Mouse (Mus musculus): ENCODE data around the gene Ikzf3. TPM values are rescaled to one million over a fixed set of nuclear protein-coding genes. Genes with fewer than 3 reads are reported as not detected.

The Ikzf3 gene
- polyA plus RNA-seq, 2 experiments = 0.23 to 0.45 TPM

GRCm38 (mm10) chr11:98512881-98513280 is 33.0 kb downstream of the Ikzf3 start:
- no peak for DNase-seq (ENCODE audit: low spot score)
- Histone ChIP-seq H3K9ac (ENCODE audit: low read depth, low read length, severe bottlenecking) (no peak overlapping the region), H3K27me3 (ENCODE audit: control insufficient read depth, insufficient read depth, low read length) (no peaks in the 10 kb centered on the region), H3K9me3 (ENCODE audit: control insufficient read depth, low read length) (no peaks in the 10 kb centered on the region), H3K36me3 (ENCODE audit: control insufficient read depth, insufficient read depth, low read length) (no peaks in the 10 kb centered on the region), H3K27ac (replicated peaks; ENCODE audit: low read depth, low read length) (no peak overlapping the region), H3K4me3 (replicated peaks; ENCODE audit: low read length) (no peak overlapping the region), H3K4me2 (replicated peaks; ENCODE audit: low read depth, low read length, severe bottlenecking) (no peak overlapping the region), H3K4me1 (ENCODE audit: control insufficient read depth, insufficient read depth, low read length) (no peaks in the 10 kb centered on the region)
- TF ChIP-seq POLR2A (IDR thresholded peaks at IDR 0.05; ENCODE audit: borderline replicate concordance, extremely low read depth, insufficient read depth, insufficient read length) = no peak
- WGBS = 91% methylated on average over 13 of the region's 13 CpGs
- ATAC-seq (ENCODE audit: low FRiP score, low read depth) = no peak

- 87% methylated on average over 8 of the region's 8 CpGs for WGBS
- Histone ChIP-seq H3K27ac (replicated peaks; ENCODE audit: low read depth, low read length) (no peak overlapping the region), H3K9ac (ENCODE audit: low read depth, low read length, severe bottlenecking) (no peak overlapping the region)
These were observed 35.7 kb downstream of the Ikzf3 start for GRCm38 (mm10) chr11:98510125-98510524.

GRCm38 (mm10) chr11:98509434-98509833 is 36.4 kb downstream of the Ikzf3 start:
- Histone ChIP-seq H3K4me1 (ENCODE audit: control insufficient read depth, insufficient read depth, low read length) (no peaks in the 10 kb centered on the region), H3K4me3 (replicated peaks; ENCODE audit: low read length) (no peak overlapping the region), H3K9me3 (ENCODE audit: control insufficient read depth, low read length) (no peaks in the 10 kb centered on the region), H3K4me2 (replicated peaks; ENCODE audit: low read depth, low read length, severe bottlenecking) (no peak overlapping the region), H3K27me3 (ENCODE audit: control insufficient read depth, insufficient read depth, low read length) (no peaks in the 10 kb centered on the region), H3K9ac (ENCODE audit: low read depth, low read length, severe bottlenecking) (no peak overlapping the region), H3K27ac (replicated peaks; ENCODE audit: low read depth, low read length) (no peak overlapping the region), H3K36me3 (ENCODE audit: control insufficient read depth, insufficient read depth, low read length) (no peaks in the 10 kb centered on the region)
- TF ChIP-seq POLR2A (IDR thresholded peaks at IDR 0.05; ENCODE audit: borderline replicate concordance, extremely low read depth, insufficient read depth, insufficient read length) = no peak
- peak; percentile 9 for DNase-seq (ENCODE audit: low spot score)
- WGBS = 75% methylated on average over 7 of the region's 7 CpGs
- no peak for ATAC-seq (ENCODE audit: low FRiP score, low read depth)

More at GRCm38 (mm10) chr11:98510125-98510524, 35.7 kb downstream of the Ikzf3 start:
- no peaks in the 10 kb centered on the region for H3K36me3 ChIP-seq (ENCODE audit: control insufficient read depth, insufficient read depth, low read length)
- no peaks in the 10 kb centered on the region for H3K4me1 ChIP-seq (ENCODE audit: control insufficient read depth, insufficient read depth, low read length)
- no peak for TF ChIP-seq POLR2A (IDR thresholded peaks at IDR 0.05; ENCODE audit: borderline replicate concordance, extremely low read depth, insufficient read depth, insufficient read length)
- H3K4me3 ChIP-seq (replicated peaks; ENCODE audit: low read length) = no peak overlapping the region
- H3K4me2 ChIP-seq (replicated peaks; ENCODE audit: low read depth, low read length, severe bottlenecking) = no peak overlapping the region
- H3K9me3 ChIP-seq (ENCODE audit: control insufficient read depth, low read length) = no peaks in the 10 kb centered on the region
- DNase-seq (ENCODE audit: low spot score) = no peak
- ATAC-seq (ENCODE audit: low FRiP score, low read depth) = no peak
- H3K27me3 ChIP-seq (ENCODE audit: control insufficient read depth, insufficient read depth, low read length) = no peaks in the 10 kb centered on the region

- H3K27me3 ChIP-seq (ENCODE audit: control insufficient read depth, insufficient read depth, low read length) = no peaks in the 10 kb centered on the region
- no peak for TF ChIP-seq POLR2A (IDR thresholded peaks at IDR 0.05; ENCODE audit: borderline replicate concordance, extremely low read depth, insufficient read depth, insufficient read length)
- WGBS = 46% methylated on average over 3 of the region's 3 CpGs
These were observed 40.9 kb downstream of the Ikzf3 start for GRCm38 (mm10) chr11:98504926-98505325.

GRCm38 (mm10) chr11:98497388-98498288 is 48.2 kb downstream of the Ikzf3 start:
- Histone ChIP-seq H3K27me3 (ENCODE audit: control insufficient read depth, insufficient read depth, low read length) (no peaks in the 10 kb centered on the region), H3K4me1 (ENCODE audit: control insufficient read depth, insufficient read depth, low read length) (peaks cover 12% of the 10 kb centered on the region; the same call in 1 of the 2 replicates), H3K4me3 (replicated peaks; ENCODE audit: low read length) (no peak overlapping the region), H3K9ac (ENCODE audit: low read depth, low read length, severe bottlenecking) (0 out of 2 replicates have a peak overlapping the region, but pooled peaks have one; percentile 4), H3K9me3 (ENCODE audit: control insufficient read depth, low read length) (no peaks in the 10 kb centered on the region), H3K27ac (replicated peaks; ENCODE audit: low read depth, low read length) (no peak overlapping the region), H3K36me3 (ENCODE audit: control insufficient read depth, insufficient read depth, low read length) (no peaks in the 10 kb centered on the region), H3K4me2 (replicated peaks; ENCODE audit: low read depth, low read length, severe bottlenecking) (peak overlapping the region; percentile 25)
- DNase-seq (ENCODE audit: low spot score) (peak; percentile 24), ATAC-seq (ENCODE audit: low FRiP score, low read depth) (no peak)
- 11% methylated on average over 22 of the region's 22 CpGs for WGBS
- no peak for TF ChIP-seq POLR2A (IDR thresholded peaks at IDR 0.05; ENCODE audit: borderline replicate concordance, extremely low read depth, insufficient read depth, insufficient read length)

More at GRCm38 (mm10) chr11:98504926-98505325, 40.9 kb downstream of the Ikzf3 start:
- H3K36me3 ChIP-seq (ENCODE audit: control insufficient read depth, insufficient read depth, low read length) = no peaks in the 10 kb centered on the region
- H3K4me3 ChIP-seq (replicated peaks; ENCODE audit: low read length) = no peak overlapping the region
- H3K9me3 ChIP-seq (ENCODE audit: control insufficient read depth, low read length) = no peaks in the 10 kb centered on the region
- no peak overlapping the region for H3K4me2 ChIP-seq (replicated peaks; ENCODE audit: low read depth, low read length, severe bottlenecking)
- DNase-seq (ENCODE audit: low spot score) (no peak), ATAC-seq (ENCODE audit: low FRiP score, low read depth) (no peak)
- no peaks in the 10 kb centered on the region for H3K4me1 ChIP-seq (ENCODE audit: control insufficient read depth, insufficient read depth, low read length)
- H3K9ac ChIP-seq (ENCODE audit: low read depth, low read length, severe bottlenecking) = no peak overlapping the region
- no peak overlapping the region for H3K27ac ChIP-seq (replicated peaks; ENCODE audit: low read depth, low read length)
